Mouse (Mus musculus): ENCODE results near the gene Ifitm6.
"Not testable (repeated sequence)": the region's sequence is repeated elsewhere in the genome, so short reads cannot be mapped to it uniquely, and the experiment has no call there.

Ifitm6 gene

GRCm38 (mm10) chr7:141008938-141009660, 8.6 kb downstream of the Ifitm6 start:
- peak; percentile 60 to 82 for DNase-seq (ENCODE audit: low spot score in 2 of 2)

DNA sequence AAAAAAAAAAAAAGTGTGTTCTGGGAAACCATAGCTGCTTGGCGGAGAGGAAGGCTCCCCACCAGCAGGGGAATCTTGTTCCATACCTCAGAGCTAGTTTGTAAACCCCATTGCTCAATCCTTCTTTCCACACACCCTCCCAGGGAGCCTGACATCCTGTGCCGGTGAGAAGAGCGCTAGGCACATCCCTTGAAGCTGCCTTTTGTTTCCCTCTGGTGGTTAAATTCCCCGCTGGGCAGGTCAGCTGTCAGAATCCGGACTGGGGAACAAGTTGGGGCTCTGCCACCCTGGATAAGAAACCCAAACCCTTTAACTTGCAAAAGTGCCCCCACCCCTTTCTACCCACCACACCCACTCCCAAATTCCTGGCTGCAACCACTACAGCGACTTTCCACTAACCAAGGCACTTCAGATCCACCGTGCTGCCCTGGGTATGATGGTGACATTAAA, 9.4 kb downstream of the Ifitm6 start:
- DNase-seq (ENCODE audit: low spot score in 2 of 2), result peak; percentile 24 to 50

DNA sequence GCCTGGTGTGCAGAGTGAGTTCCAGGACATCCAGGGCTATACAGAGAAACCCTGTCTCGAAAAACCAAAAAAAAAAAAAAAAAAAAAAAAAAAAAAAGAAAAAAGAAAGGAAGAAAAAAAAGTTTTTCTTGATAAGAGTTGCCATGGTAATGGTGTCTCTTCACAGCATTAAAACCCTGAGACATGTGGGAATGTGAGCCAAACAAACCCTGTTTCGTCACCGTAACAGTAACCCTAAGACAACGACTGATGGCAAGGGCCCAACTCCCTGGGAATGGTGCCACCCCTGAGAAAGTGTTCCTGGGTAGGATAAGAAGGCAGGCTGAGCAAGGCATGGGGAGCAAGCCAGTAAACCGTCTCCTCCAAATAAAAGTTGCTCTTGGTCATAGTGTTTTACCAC, 10.8 kb downstream of the Ifitm6 start:
- peak in 1 of 2 experiments; percentile 61 for DNase-seq (ENCODE audit: low spot score in 2 of 2)

DNA sequence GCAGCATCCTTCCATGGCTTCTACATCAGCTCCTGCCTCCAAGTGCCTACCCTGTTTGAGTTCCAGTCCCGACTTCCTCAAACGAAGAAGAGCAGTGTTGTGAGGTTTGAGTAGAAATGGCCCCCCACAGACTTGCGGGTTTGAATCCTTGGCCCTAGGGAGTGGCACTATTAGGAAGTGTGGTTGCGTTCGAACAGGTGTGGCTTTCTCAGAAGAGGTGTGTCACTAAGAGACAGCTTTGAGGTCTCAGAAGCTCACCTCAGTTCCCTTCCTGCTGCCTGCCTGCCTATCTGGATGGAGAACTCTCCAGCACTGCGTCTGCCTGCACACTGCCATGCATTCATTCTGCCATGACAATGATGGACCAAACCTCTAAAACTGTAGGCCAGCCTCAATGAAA, 11.3 kb downstream of the Ifitm6 start:
- DNase-seq (ENCODE audit: low spot score in 2 of 2), result no peak

GRCm38 (mm10) chr7:141003248-141004010, 14.3 kb downstream of the Ifitm6 start:
- no peak for DNase-seq (ENCODE audit: low spot score in 2 of 2)

DNA sequence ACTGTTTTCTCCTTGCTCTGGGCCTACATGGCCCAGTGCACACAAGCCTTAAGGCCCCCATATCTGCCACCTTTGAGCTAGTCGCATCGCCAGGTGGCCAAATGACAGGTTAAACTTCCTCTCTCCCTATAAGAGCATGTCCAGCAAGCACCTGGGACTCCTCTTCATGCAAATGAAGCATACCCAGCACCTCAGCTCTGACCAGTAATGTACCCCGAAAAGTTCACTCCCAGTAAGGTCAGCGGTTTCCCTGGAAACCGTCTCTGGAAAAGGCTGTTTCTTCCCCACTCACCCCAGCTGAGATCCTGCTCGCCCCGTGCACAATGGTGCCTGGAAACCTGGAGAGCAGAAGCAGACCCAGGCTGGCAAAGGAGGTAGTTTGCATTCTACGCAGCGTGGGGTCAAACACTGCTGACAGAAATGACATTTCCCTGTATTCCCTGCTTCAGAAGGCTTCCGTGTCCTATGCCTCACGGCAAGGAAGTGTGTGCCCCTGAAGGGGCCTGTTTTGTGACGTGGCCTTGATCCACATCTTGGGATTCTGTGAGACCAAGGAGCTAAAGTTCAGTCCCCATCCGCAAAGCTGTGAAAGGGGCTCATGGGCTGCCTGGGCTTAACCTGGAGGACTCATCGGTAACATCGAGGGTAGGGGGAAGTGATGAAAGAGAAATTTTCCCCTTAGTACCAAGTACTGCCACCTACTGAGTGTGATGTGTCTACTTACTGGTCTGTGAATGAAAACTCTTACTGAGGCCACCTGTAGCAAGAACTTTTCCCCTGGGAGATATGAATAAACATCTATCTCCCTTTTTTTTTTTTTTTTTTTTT, 16.6 kb downstream of the Ifitm6 start:
- DNase-seq (ENCODE audit: low spot score in 2 of 2), result no peak

DNA sequence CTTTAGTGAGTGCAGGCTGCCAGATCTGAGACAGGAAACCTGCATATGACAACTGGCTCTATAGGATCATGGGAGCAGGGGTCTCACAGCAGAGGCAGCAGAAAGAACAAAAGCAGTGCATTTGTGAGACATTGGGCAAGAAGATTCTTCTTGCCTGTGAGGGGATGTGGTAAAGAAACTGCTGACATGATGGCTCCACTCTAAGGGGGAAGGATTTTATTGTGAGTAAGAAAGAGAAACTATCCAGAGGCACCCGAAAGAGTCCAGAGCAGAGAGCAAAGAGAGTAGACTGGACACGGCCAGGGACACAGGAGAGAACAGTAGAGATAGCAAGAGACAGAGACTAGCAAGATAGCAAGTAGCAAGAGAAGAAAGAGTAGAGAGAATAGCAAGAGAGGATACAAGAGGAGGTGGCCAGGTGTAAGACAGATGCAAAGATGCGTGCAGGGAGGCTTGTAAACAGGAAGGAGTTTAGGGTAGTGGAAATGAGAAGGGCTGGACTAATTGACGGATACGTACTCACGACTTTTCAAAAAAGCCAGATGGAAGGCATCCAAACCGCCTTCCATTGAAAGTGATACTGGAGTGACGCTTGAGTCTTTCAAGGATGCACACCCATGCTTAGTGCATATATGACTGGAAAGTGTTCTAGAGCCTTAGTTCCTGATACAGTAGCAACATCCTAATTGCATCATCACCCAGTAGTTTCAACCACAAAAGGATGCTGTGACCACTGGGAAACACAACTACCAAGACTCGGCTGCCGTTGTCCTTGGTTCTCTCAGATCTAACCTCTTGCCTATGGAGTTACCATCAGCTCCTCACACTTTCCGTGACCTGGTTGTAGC, 18.6 kb downstream of the Ifitm6 start:
- no peak for DNase-seq (ENCODE audit: low spot score in 2 of 2)

GRCm38 (mm10) chr7:140997817-140998216, 19.9 kb downstream of the Ifitm6 start:
- no peak for DNase-seq (ENCODE audit: low spot score in 2 of 2)

DNA sequence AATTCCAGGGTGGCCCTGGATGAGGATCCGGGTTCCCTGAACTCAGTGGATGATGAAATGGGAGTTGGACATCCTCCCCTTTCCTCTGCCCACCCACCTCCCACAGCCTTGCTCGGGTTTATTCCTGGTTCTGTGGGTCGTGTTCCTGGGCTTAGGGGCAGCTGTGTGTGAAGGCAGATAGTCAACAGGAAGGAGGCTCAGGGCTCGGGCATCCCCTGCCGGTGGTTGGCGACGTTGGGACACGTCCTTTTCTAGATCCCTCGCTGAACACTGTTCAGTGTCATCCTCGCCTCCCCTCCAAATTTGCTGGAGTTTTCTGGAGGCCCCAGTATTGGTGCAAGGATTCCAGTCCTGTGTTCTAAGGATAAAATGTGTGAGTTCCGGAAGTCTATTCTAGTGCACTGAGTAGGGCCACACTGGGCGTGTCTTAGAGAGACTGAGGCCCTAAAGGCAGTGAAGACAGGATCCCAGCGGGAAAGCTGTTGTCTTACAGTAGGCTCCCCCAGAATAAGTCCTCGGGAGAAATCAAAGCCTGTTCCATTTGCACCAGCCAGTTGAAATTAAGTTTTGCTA, 26.5 kb downstream of the Ifitm6 start:
- DNase-seq (ENCODE audit: low spot score in 2 of 2), result no peak

- DNase-seq (ENCODE audit: low spot score in 2 of 2), result no peak
Observed at GRCm38 (mm10) chr7:140990622-140991021, 27.1 kb downstream of the Ifitm6 start.

GRCm38 (mm10) chr7:140990185-140990584, 27.5 kb downstream of the Ifitm6 start:
- no peak for DNase-seq (ENCODE audit: low spot score in 2 of 2)

DNA sequence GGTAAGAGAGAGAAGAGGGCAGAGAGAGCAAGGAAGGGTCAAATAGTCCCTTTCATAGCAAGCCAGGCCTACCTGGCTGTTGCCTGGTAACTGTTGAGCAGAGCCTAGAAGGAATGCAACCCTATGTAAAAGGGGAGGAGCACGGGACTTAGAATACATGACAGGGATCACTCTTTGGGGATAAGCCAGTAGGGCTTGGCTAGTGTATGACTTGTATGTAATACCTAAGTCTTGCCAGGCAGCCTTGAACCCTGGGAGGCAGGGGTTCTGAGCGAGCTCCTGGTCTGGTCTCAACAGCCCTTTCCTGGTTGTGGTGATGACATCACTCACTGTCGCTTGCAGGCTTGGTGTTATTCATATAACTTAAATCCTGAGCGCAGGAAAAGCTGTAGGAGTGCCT, 28.7 kb downstream of the Ifitm6 start:
- DNase-seq (ENCODE audit: low spot score in 2 of 2), result no peak

GRCm38 (mm10) chr7:140987182-140988138, 30.3 kb downstream of the Ifitm6 start:
- DNase-seq (ENCODE audit: low spot score in 2 of 2), result no peak

DNA sequence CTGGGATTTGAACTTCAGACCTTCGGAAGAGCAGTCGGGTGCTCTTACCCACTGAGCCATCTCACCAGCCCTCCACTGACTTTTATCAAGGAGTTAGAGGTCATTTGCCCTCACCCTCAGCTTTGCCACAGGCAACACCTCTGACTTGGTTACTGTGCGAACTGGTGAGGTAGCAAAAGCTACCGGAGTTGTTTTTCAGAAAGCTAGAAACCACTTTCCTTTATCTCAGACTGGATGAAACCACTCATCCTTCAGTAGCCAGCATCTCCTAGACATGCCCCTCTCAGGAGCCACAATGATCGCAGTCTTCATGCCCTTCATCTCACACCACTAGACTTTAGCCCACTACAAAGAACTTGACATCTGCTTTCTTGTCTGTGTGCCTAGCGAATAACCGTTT, 34.8 kb downstream of the Ifitm6 start:
- no peak for DNase-seq (ENCODE audit: low spot score in 2 of 2)

- DNase-seq (ENCODE audit: low spot score in 2 of 2), result no peak
Observed at GRCm38 (mm10) chr7:140981704-140982103, 36.0 kb downstream of the Ifitm6 start.

GRCm38 (mm10) chr7:140976720-140977119, 41.0 kb downstream of the Ifitm6 start:
- not testable (repeated sequence) for DNase-seq (ENCODE audit: low spot score in 2 of 2)

DNA sequence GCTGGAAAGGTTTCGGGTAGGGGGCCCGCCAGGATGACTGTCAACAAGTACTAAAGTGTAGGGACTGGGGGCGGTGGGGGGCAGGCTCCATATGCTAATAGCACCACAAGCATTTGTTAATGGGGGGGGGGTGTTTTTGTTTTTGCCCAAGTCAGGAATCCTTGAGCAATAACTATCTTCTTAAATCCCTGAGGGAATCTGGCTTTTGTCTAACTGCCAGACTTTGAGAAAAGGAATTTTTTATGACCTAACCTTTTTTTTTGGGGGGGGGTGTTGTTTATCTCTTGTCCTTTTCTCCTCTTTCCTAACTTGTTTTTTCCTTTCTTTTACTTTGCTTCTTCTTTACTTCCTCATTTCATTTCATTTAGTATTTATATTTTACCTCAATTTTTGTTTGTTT, 42.3 kb downstream of the Ifitm6 start:
- DNase-seq (ENCODE audit: low spot score in 2 of 2), result no peak

DNA sequence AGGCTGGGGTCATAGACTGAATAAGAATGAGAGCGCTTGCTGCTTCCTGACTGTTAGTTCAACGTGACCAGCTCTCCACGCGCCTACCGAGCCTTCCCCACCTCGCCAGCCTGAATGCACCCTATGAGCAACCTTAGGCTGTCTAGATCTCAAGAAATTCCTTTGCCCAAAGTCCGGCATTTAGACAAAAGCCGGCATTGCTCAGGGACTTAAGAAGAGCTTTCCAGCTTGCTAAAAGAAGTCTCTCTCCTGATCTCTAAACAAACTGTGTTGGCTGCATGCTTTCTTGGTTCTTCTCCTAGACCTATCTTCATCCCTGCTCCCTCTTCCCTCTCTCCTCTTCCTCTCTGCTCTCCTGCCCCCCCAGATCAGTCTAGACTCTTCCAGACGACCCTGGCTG, 42.8 kb downstream of the Ifitm6 start:
- no peak for DNase-seq (ENCODE audit: low spot score in 2 of 2)

- no peak for DNase-seq (ENCODE audit: low spot score in 2 of 2)
Observed at GRCm38 (mm10) chr7:140973396-140974165, 44.1 kb downstream of the Ifitm6 start.

Data from urinary bladder, postnatal 36 days (tissue).